Mouse (Mus musculus) gastrocnemius, postnatal 36 days (tissue): Measurements from ENCODE around the gene Lhpp. TPM values are rescaled to one million over a fixed set of nuclear protein-coding genes. Genes with fewer than 3 reads are reported as not detected.

Source experiments
- DNase-seq, 2 experiments: peaks; one replicate each; pipeline ENCODE4 v3.0.0; 2022
- intact Hi-C: fragments of 180-260 bp; cut with DNase I; formaldehyde crosslinking; loops from one replicate; pipeline ENCODE4 v1.15.1; 2025
- total RNA-seq, 2 experiments: library from RNA; stranded (reverse); gene quantifications; 2 replicates each; pipeline ENCODE4 v1.2.3; 2021

The Lhpp gene
- total RNA-seq, 2 experiments from 2014 or later: 12.9 to 13.2 TPM

GRCm38 (mm10) chr7:132670863-132671165 lies 60.4 kb downstream of the Lhpp start:
- peak; percentile 73 to 80 for DNase-seq
- intact Hi-C loops: loop anchor here (5.0 kb wide), 2 partner anchors 46 to 141 kb away; partner anchors contain the start of gene Fam53b

GRCm38 (mm10) chr7:132672481-132672959 lies 62.1 kb downstream of the Lhpp start:
- intact Hi-C loops: loop anchor here (5.0 kb wide), 2 partner anchors 45 to 140 kb away; partner anchors contain the start of gene Fam53b
- DNase-seq: peak; percentile 66 to 68

GRCm38 (mm10) chr7:132673931-132674755 lies 63.7 kb downstream of the Lhpp start:
- peak; percentile 76 for DNase-seq

GRCm38 (mm10) chr7:132675922-132676321 lies 65.5 kb downstream of the Lhpp start:
- intact Hi-C loops: no loop called here
- DNase-seq: no peak

More at GRCm38 (mm10) chr7:132673931-132674755, 63.7 kb downstream of the Lhpp start:
- intact Hi-C loops: loop anchor here (1.0 to 5.0 kb wide), 3 partner anchors 18 to 138 kb away; partner anchors contain the start of gene Fam53b

- DNase-seq: no peak
- intact Hi-C loops: no loop called here
Observed at GRCm38 (mm10) chr7:132679117-132679516, 68.7 kb downstream of the Lhpp start.

GRCm38 (mm10) chr7:132679549-132679948 lies 69.1 kb downstream of the Lhpp start:
- DNase-seq: no peak
- intact Hi-C loops: no loop called here

- intact Hi-C loops: no loop called here
- DNase-seq: no peak
Observed at GRCm38 (mm10) chr7:132681296-132681695, 70.9 kb downstream of the Lhpp start.

- intact Hi-C loops: no loop called here
Observed at GRCm38 (mm10) chr7:132681831-132682230, 71.4 kb downstream of the Lhpp start.

GRCm38 (mm10) chr7:132682336-132682735 lies 71.9 kb downstream of the Lhpp start:
- intact Hi-C loops: no loop called here
- DNase-seq: no peak

More at GRCm38 (mm10) chr7:132681831-132682230, 71.4 kb downstream of the Lhpp start:
- no peak for DNase-seq

- DNase-seq: no peak
- intact Hi-C loops: no loop called here
Observed at GRCm38 (mm10) chr7:132682901-132683300, 72.5 kb downstream of the Lhpp start.

GRCm38 (mm10) chr7:132683923-132684322 lies 73.5 kb downstream of the Lhpp start:
- intact Hi-C loops: no loop called here
- DNase-seq: no peak

GRCm38 (mm10) chr7:132686515-132686914 lies 76.1 kb downstream of the Lhpp start:
- intact Hi-C loops: no loop called here
- DNase-seq: no peak

GRCm38 (mm10) chr7:132687897-132688296 lies 77.5 kb downstream of the Lhpp start:
- intact Hi-C loops: no loop called here
- no peak for DNase-seq

GRCm38 (mm10) chr7:132688721-132689120 lies 78.3 kb downstream of the Lhpp start:
- intact Hi-C loops: no loop called here
- DNase-seq: no peak

- intact Hi-C loops: no loop called here
- no peak for DNase-seq
Observed at GRCm38 (mm10) chr7:132689722-132690121, 79.3 kb downstream of the Lhpp start.

GRCm38 (mm10) chr7:132690716-132691472 lies 80.5 kb downstream of the Lhpp start:
- intact Hi-C loops: no loop called here
- DNase-seq: no peak

- intact Hi-C loops: no loop called here
Observed at GRCm38 (mm10) chr7:132692719-132693118, 82.3 kb downstream of the Lhpp start.

GRCm38 (mm10) chr7:132693561-132693960 lies 83.1 kb downstream of the Lhpp start:
- DNase-seq: no peak
- intact Hi-C loops: no loop called here

More at GRCm38 (mm10) chr7:132692719-132693118, 82.3 kb downstream of the Lhpp start:
- no peak for DNase-seq

GRCm38 (mm10) chr7:132697258-132697796 lies 86.9 kb downstream of the Lhpp start:
- DNase-seq: no peak
- intact Hi-C loops: no loop called here

- intact Hi-C loops: no loop called here
- DNase-seq: no peak
Observed at GRCm38 (mm10) chr7:132698737-132699136, 88.3 kb downstream of the Lhpp start.

- intact Hi-C loops: no loop called here
- DNase-seq: no peak
Observed at GRCm38 (mm10) chr7:132699165-132699564, 88.7 kb downstream of the Lhpp start.
